Mouse (Mus musculus) urinary bladder, postnatal 36 days (tissue): ENCODE results near the gene Slc35a3.

ENCODE experiments used
- DNase-seq, 2 experiments: peaks; one replicate each; pipeline ENCODE4 v3.0.0; 2022; ENCODE audit warnings: low spot score in 2 of 2, mixed read lengths in 1 of 2

Slc35a3 gene

DNA sequence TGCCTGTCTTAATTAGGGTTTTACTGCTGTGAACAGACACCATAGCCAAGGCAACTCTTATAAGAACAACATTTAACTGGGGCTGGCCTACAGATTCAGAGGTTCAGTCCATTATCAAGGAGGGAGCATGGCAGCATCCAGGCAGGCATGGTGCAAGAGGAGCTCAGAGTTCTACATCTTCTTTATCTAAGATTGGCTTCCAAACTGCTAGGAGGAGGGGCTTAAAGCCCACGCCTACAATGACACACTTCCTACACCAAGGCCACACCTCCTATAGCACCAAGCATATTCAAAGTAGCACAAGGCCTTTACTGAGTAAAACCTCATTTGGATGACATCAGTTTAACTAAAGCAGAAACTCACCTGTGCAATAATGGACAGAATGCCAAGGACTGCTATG lies 72.6 kb downstream of the Slc35a3 start:
- DNase-seq, result no peak

DNA sequence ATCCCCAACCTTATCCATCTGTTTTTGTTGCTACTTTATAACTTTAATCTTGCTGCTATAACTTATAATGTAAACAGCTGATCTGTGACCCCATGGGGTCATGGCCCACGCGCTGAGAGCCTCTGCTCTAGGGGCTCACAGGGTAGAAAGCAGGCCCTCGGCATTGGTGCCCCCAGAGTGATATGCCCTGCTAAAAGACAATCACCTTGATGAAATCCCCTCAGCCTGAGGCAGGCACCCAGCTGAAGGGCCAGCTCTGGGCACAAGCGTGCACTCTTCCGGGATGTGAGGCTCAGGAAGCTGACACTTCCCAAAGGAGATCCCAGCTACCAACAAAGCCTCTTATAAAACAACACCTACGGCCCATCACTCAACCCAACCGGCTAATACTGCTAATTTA lies 74.1 kb downstream of the Slc35a3 start:
- no peak for DNase-seq

DNA sequence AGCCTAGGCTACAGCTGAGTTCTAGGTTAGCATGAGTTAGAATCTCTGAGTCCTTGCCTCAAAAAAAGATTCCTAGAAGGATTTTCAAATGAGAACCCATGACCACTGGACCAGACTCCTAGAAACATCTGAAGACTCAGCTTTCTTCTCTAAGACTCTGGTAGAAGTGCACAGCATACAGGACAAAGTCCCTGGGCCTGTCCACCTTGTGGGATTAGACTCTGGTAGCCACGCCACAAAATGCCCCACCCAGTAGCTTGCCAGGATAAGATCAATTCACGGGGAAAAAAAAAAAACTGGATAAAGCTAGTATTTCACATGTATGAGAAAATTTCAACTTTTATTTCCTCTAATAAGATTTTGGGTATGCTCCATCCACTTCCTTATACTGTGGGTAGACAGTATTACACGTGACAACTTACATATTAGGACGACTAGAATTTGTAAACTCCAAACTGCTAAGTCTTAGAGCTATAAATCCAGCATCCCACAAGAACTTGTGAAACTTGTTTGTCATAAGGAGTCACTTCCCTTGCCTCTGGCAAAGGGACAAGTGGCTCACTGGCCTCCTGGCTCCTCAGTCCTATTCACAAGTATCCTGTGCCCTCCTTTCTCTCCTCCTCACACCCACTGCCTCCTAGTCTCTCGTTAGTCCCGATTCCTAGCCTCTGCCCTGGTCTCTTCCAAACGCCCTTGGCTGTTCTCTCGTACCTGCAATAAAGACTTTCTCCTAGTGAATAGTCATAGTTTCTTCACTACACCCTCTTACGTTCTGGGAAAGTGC lies 74.7 kb downstream of the Slc35a3 start:
- DNase-seq, result no peak

DNA sequence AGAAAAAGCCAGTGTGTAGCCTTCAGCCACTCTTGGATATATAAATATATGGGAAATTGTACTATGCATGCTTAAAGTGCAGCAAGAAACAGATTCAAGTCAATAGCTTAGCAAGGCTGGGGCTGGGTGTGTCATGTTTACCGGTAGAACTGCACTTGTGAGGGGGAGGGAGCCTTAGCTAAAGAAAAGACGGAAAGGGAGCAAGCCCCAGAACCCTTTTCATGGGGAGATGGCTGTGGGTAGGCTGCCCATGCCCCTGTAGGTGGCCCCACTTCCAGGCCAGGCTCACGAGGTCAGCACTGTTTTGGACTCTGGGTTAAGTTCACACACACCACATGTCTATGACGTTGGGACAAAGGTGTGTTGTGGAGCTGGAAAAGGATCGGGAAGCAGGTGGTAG lies 76.8 kb downstream of the Slc35a3 start:
- DNase-seq, result no peak

DNA sequence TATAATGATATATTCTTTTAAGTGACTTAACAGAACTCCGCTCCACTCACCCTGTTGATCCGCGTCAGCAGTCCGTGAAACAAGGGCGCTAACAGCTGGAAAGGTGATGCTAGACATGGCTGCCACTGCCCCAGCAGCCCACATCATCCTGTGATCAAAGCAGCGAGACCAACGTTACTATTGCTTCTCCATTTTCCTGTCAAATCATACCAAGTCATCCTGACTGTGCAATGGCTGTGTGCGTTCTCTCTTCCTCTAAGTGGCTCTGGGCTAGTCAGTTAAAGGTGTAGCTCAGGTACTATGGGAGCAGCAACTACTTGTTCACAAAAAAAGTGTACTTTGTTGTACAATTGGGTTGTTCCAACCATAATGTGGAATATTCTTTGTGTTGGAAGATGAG lies 77.8 kb downstream of the Slc35a3 start:
- DNase-seq, result no peak

DNA sequence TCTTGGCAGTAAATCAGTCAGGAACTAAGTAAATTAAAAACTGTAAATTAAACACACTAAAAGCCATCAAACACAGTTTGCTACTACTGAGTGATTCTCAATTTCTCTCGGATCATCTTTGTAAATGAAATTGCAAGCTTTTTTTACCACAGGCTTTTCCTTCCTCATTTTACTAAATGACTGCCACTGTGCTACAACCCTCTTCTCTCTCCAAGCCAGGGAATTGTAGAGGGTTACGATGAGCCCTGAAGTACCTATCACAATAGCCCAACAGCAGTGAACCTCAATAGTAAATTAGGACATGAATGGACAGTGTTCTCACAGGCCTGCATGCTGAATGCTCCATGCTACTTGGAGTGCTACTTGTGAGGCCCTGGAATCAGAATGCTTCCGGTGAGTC lies 78.5 kb downstream of the Slc35a3 start:
- no peak for DNase-seq

DNA sequence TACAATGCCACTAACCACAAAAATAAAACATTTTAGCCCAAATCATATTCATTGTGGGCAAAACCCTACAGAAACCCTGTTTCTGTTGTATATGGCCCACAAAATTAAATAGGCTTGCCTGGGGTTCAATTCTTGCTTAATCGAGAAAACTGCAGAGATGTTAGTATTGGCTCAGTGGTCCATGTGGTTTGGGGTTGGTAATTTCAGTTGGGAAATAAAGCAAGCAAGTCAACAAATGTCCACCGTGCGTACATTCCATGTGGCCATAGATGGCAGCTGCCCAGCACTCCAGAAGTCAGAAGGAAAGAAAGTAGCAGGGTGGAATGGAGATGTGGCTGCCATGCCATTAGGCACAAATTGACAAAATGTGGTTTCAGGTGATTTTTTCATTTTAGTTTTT lies 79.7 kb downstream of the Slc35a3 start:
- DNase-seq, result no peak

DNA sequence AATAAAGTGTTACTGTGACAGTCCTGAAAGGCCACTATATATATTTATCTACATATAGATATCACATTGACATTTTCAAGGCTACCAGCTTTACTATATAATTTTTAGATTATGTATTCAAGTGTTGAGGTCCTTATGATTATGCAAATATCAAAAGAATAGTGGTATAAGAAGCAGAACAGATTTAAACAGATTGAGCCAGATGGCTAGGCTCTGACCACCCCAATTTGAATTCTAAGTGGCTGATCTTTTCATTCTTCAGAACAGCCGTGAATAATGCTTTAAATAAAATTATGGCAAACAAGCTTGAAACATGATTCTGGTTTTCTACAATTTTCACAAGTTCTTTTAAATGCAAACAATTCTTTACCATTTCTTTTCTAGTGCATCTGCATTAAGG lies 81.2 kb downstream of the Slc35a3 start:
- DNase-seq, result no peak

DNA sequence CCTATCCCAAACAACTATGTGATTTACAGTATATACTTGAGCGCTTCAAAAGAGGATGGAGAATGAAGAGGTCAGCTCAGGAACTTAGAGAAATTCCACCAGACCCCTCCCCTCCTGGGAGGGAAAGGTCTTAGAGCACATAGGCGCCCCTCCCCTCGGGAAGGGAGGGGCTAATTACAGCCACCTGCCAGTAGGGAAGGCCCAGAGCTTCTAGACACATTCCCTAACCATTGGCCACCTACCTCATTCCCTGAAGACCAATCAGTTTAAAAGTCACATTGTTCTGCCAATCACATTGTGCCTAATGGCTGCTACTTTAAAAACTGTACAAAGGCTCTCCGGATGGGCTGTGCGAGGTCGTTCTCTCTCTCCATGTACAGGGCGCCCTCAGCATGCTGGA lies 90.0 kb downstream of the Slc35a3 start:
- no peak for DNase-seq

DNA sequence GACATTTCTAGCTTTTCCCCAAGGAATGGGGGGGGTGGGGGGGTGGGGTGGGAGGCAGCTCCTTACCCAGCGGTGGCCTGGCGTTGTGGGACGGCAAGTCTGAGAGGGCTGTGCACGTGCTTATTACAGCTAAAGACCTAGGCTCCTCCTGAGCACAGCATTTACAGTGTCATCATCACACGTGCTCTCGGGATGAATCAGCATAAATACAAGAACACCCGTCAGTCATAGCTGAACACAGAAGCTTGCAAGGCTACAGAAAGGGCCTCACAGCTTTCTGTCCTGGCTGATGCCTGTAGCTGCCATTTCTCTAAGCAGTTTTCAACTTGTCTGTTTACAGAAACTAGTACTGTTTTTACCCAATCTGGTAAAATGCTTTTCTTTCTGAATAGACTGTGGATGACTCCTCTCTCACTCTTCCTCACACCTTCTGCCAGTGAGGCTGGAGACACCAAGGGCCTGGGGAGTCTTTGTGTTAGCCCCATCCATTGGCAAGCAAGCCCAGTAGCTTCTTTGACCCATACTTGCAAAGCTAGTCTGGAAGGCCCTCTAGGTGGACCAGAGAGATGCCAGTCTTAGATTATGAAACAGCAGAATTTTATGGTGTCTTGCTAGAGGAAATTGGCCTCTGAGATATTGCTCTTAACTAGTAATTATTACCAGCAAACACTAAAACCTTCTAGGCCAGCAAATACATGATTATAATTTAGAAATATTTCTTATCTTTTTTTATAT lies 91.8 kb downstream of the Slc35a3 start:
- no peak for DNase-seq
